8 mouse cellular contexts compared by ENCODE assay signal in the genomic region with DNA sequence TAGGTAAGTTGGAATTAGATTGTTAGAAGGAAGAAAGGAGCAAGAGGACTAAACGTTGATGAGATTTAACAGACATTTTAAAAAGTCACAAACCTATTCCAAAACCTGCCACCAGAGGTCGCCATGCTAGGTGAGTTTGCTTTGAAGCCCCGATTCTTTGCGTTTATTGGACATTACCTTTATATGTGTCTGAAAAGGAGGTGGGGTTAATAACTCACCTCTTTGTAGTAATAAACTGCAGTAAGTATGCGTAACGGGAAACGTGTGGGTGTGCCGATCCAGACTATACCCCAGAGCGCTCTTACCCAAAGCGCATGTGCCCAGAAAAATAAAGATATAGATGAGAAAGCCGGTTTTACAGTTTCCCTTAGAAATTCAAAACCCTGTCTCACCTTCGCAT. TPM values are rescaled to one million over a fixed set of nuclear protein-coding genes. Genes with fewer than 3 reads are reported as not detected.
A peak's percentile ranks its signal among the peaks of the same experiment; 100 is the strongest.
DNase-seq lines count a peak whose midpoint lies in the region; ATAC-seq and TF ChIP-seq lines count a peak whose summit lies in the region.

No protein-coding gene starts in this region.

- no peaks in the 10 kb centered on the region for H3K27me3 ChIP-seq in CH12.LX (replicated peaks)
- peaks cover 16% of the 10 kb centered on the region for H3K27me3 ChIP-seq in embryonic facial prominence, embryonic 12.5 days
- peaks cover 35% of the 10 kb centered on the region for H3K27me3 ChIP-seq in hindbrain, embryonic 15.5 days
- peaks cover 27% of the 10 kb centered on the region for H3K27me3 ChIP-seq in limb, embryonic 12.5 days
- peaks cover 4% of the 10 kb centered on the region for H3K27me3 ChIP-seq in myocyte (ENCODE audit: control insufficient read depth, insufficient read depth, insufficient read length)

- no peak for TF ChIP-seq POLR2A in CH12.LX (IDR thresholded peaks at IDR 0.05; ENCODE audit: low read depth, low read length)
- no peak for TF ChIP-seq POLR2A in myocyte (IDR thresholded peaks at IDR 0.05; ENCODE audit: insufficient read length, low read depth)

- 3% methylated on average over 12 of the region's 12 CpGs for WGBS in embryonic facial prominence, embryonic 12.5 days
- WGBS in hindbrain, embryonic 15.5 days, result 2% methylated on average over 12 of the region's 12 CpGs
- WGBS in limb, embryonic 12.5 days, result 5% methylated on average over 12 of the region's 12 CpGs

- no peak overlapping the region for H3K4me3 ChIP-seq in CH12.LX (replicated peaks in 1 of 3; ENCODE audit: low read depth in 2 of 3, low read length in 2 of 3, poor library complexity in 1 of 3)
- peak overlapping the region; percentile 31 for H3K4me3 ChIP-seq in embryonic facial prominence, embryonic 12.5 days
- peak overlapping the region; percentile 39 for H3K4me3 ChIP-seq in hindbrain, embryonic 15.5 days
- peak overlapping the region; percentile 29 for H3K4me3 ChIP-seq in limb, embryonic 12.5 days (replicated peaks)
- H3K4me3 ChIP-seq in myocyte, result no peak overlapping the region

- TF ChIP-seq RAD21 in CH12.LX (IDR thresholded peaks at IDR 0.05; ENCODE audit: low read depth, low read length), result no peak; the same call in 1 of the 2 replicates

- no peak for TF ChIP-seq EP300 in CH12.LX (IDR thresholded peaks at IDR 0.05; ENCODE audit: low read length)

- dilution Hi-C loops in CH12.LX (cut with MboI; ENCODE audit: extremely low pct_ligation_motif_present, extremely low pct_unique_long_range_greater_than_20kb, low sequenced_read_pairs), result no loop called here

- H3K4me2 ChIP-seq in CH12.LX (ENCODE audit: insufficient read depth, low read depth, poor library complexity, severe bottlenecking), result no peak overlapping the region
- H3K4me2 ChIP-seq in embryonic facial prominence, embryonic 12.5 days (replicated peaks), result peak overlapping the region; percentile 52
- peak overlapping the region; percentile 65 for H3K4me2 ChIP-seq in hindbrain, embryonic 15.5 days
- H3K4me2 ChIP-seq in limb, embryonic 12.5 days, result peak overlapping the region; percentile 56
- peak overlapping the region; percentile 37 for H3K4me2 ChIP-seq in myocyte (ENCODE audit: low read depth)

- H3K9ac ChIP-seq in CH12.LX (ENCODE audit: insufficient read depth, low read depth), result no peak overlapping the region
- H3K9ac ChIP-seq in embryonic facial prominence, embryonic 12.5 days, result no peak overlapping the region
- 0 out of 2 replicates have a peak overlapping the region, but pooled peaks have one; percentile 14 for H3K9ac ChIP-seq in hindbrain, embryonic 15.5 days
- no peak overlapping the region for H3K9ac ChIP-seq in limb, embryonic 12.5 days (replicated peaks)

- ATAC-seq in embryonic facial prominence, embryonic 12.5 days (ENCODE audit: insufficient number of reproducible peaks, insufficient read depth, low FRiP score, low TSS enrichment), result 0 out of 2 replicates have a peak, but pooled peaks have one; percentile 54
- ATAC-seq in hindbrain, embryonic 15.5 days (ENCODE audit: low FRiP score, low read depth), result peak; percentile 74; the same call in 1 of the 2 replicates
- ATAC-seq in limb, embryonic 12.5 days (ENCODE audit: insufficient number of reproducible peaks, insufficient read depth, low FRiP score, low TSS enrichment, low read depth), result peak; percentile 67; the same call in 1 of the 2 replicates

- DNase-seq in adrenal gland, postnatal 14 days, result peak; percentile 49
- DNase-seq in adrenal gland, adult 8-10 months, result no peak
- DNase-seq in CH12.LX (ENCODE audit: extremely low read depth), result no peak
- DNase-seq in frontal cortex, postnatal 14 days (ENCODE audit: low spot score in 2 of 2), result no peak

- H3K79me2 ChIP-seq in CH12.LX (replicated peaks; ENCODE audit: control insufficient read depth, extremely low read depth, insufficient read depth, poor library complexity, severe bottlenecking), result no peaks in the 10 kb centered on the region
- H3K79me2 ChIP-seq in myocyte (ENCODE audit: control insufficient read depth, insufficient read depth), result no peaks in the 10 kb centered on the region

- H3ac ChIP-seq in myocyte (ENCODE audit: control insufficient read depth, insufficient read length), result no peak overlapping the region

- no peaks in the 10 kb centered on the region for H3K36me3 ChIP-seq in CH12.LX (replicated peaks in 1 of 2; ENCODE audit: control insufficient read depth in 1 of 2, insufficient read depth in 1 of 2, low read length in 1 of 2)
- H3K36me3 ChIP-seq in embryonic facial prominence, embryonic 12.5 days, result no peaks in the 10 kb centered on the region
- no peaks in the 10 kb centered on the region for H3K36me3 ChIP-seq in hindbrain, embryonic 15.5 days
- no peaks in the 10 kb centered on the region for H3K36me3 ChIP-seq in limb, embryonic 12.5 days
- H3K36me3 ChIP-seq in myocyte (ENCODE audit: control insufficient read depth, insufficient read depth), result no peaks in the 10 kb centered on the region

- TF ChIP-seq CTCF in CH12.LX (conservative IDR thresholded peaks at IDR 0.05 in 1 of 2, IDR thresholded peaks at IDR 0.05 in 1 of 2; ENCODE audit: low read depth in 2 of 2, low read length in 2 of 2), result peak; percentile 36 to 40; a peak in 3 of 4 replicates

- peaks cover 23% of the 10 kb centered on the region for H3K9me3 ChIP-seq in CH12.LX (replicated peaks; ENCODE audit: low read length)
- H3K9me3 ChIP-seq in embryonic facial prominence, embryonic 12.5 days, result no peaks in the 10 kb centered on the region
- H3K9me3 ChIP-seq in hindbrain, embryonic 15.5 days, result no peaks in the 10 kb centered on the region
- no peaks in the 10 kb centered on the region for H3K9me3 ChIP-seq in limb, embryonic 12.5 days

- no peaks in the 10 kb centered on the region for H3K4me1 ChIP-seq in CH12.LX (ENCODE audit: control insufficient read depth in 1 of 2, insufficient read depth in 2 of 2)
- no peaks in the 10 kb centered on the region for H3K4me1 ChIP-seq in embryonic facial prominence, embryonic 12.5 days
- 0 out of 2 replicates have a peak, but pooled peaks cover 6% of the 10 kb centered on the region for H3K4me1 ChIP-seq in hindbrain, embryonic 15.5 days (replicated peaks)
- H3K4me1 ChIP-seq in limb, embryonic 12.5 days (replicated peaks), result no peaks in the 10 kb centered on the region

- in situ Hi-C loops in CH12.LX (cut with MboI; ENCODE audit: low pct_ligation_motif_present, low pct_unique_long_range_greater_than_20kb, low sequenced_read_pairs), result no loop called here

- H3K27ac ChIP-seq in CH12.LX (ENCODE audit: insufficient read depth, low read depth), result no peak overlapping the region
- no peak overlapping the region for H3K27ac ChIP-seq in embryonic facial prominence, embryonic 12.5 days
- no peak overlapping the region for H3K27ac ChIP-seq in hindbrain, embryonic 15.5 days (replicated peaks)
- no peak overlapping the region for H3K27ac ChIP-seq in limb, embryonic 12.5 days

TF ChIP-seq in CH12.LX, 34 proteins besides CTCF, POLR2A, EP300 and RAD21:
- no peak for TF ChIP-seq UBTF (IDR thresholded peaks at IDR 0.05; ENCODE audit: low read depth, low read length)
- peak; percentile 13; the same call in 1 of the 2 replicates for TF ChIP-seq SMC3 (IDR thresholded peaks at IDR 0.05; ENCODE audit: low read depth, low read length)
- no peak for TF ChIP-seq RCOR1 (conservative IDR thresholded peaks at IDR 0.05; ENCODE audit: low read depth, low read length)
- TF ChIP-seq MAFK (IDR thresholded peaks at IDR 0.05; ENCODE audit: insufficient replicate concordance, low read length), result no peak

TF ChIP-seq in myocyte, 11 proteins besides CTCF, POLR2A, EP300 and RAD21:
- no peak for TF ChIP-seq TCF3 (IDR thresholded peaks at IDR 0.05; ENCODE audit: insufficient read length, low read depth)
- no peak for TF ChIP-seq SRF (IDR thresholded peaks at IDR 0.05; ENCODE audit: control insufficient read depth, insufficient read length, low read depth)
- no peak for TF ChIP-seq USF1 (IDR thresholded peaks at IDR 0.05; ENCODE audit: low read depth)
- no peak for TF ChIP-seq CEBPB (IDR thresholded peaks at IDR 0.05; ENCODE audit: insufficient read depth, poor library complexity, severe bottlenecking)
- TF ChIP-seq MYOG (IDR thresholded peaks at IDR 0.05; ENCODE audit: control insufficient read depth in 1 of 3, insufficient read depth in 1 of 3, insufficient read length in 2 of 3, low read depth in 2 of 3), result no peak
- TF ChIP-seq MAX (IDR thresholded peaks at IDR 0.05; ENCODE audit: low read depth), result no peak
- no peak for TF ChIP-seq MYOD1 (IDR thresholded peaks at IDR 0.05; ENCODE audit: control insufficient read depth in 1 of 3, insufficient read length in 2 of 3, low read depth in 2 of 3)
TF ChIP-seq in myocyte: peak in this region for 0.

RNA-seq across cellular contexts. Expression of a gene that starts 3.1 kb away (rescaled TPM):
- 11.8 and 11.9 TPM in 2 replicates for total RNA-seq in adrenal gland, postnatal 14 days (2021)
- total RNA-seq in adrenal gland, adult 8-10 months (2022), result 10 to 100 TPM; 10.8 to 19.0 (median 14.7) TPM
- total RNA-seq in CH12.LX (2012; rRNA removed) (not detected in 2 replicates), CH12.LX (2014; rRNA removed) (not detected in 2 replicates)
- polyA plus RNA-seq in CH12.LX (2012; ENCODE audit: insufficient read length, low read depth) (not detected in 2 replicates), myocyte (2012; fragmentation: generic; extraction: Trizol) (not detected)
- 27.5 and 41.5 TPM in 2 replicates for polyA plus RNA-seq in embryonic facial prominence, embryonic 12.5 days (2016; fragmentation: Nextera tagmentation; extraction: Ambion mirVana)
- 65.6 and 78.3 TPM in 2 replicates for polyA plus RNA-seq in hindbrain, embryonic 15.5 days (2015; fragmentation: Nextera tagmentation; extraction: Ambion mirVana)
- polyA plus RNA-seq in limb, embryonic 12.5 days (2016; fragmentation: Nextera tagmentation; extraction: Ambion mirVana), result 49.9 and 52.6 TPM in 2 replicates

Comparison
In these comparisons a context has a peak if more than half of its experiments do, and no peak if none do; other contexts are left out.
1. H3K4me3 ChIP-seq: peak in embryonic facial prominence, embryonic 12.5 days (single experiment), hindbrain, embryonic 15.5 days (single experiment) and limb, embryonic 12.5 days (single experiment); none in CH12.LX (0 of 3) and myocyte (single experiment).
2. RNA of a gene that starts 3.1 kb away (polyA plus RNA-seq): 65.6 to 78.3 TPM in hindbrain, embryonic 15.5 days, 49.9 to 52.6 TPM in limb, embryonic 12.5 days and 27.5 to 41.5 TPM in embryonic facial prominence, embryonic 12.5 days; not detected in CH12.LX and not detected in myocyte (single experiment); every median in the first group is over 10 times any median in the second.
3. Peak in every context shown above with its lines, with median percentiles within 50 percentile points of each other: ATAC-seq.